Mouse (Mus musculus): ENCODE measurements around the gene Cdsn.
A peak's percentile ranks its signal among the peaks of the same experiment; 100 is the strongest.
"Not testable (repeated sequence)": the region's sequence is repeated elsewhere in the genome, so short reads cannot be mapped to it uniquely, and the experiment has no call there.

Cdsn gene

DNA sequence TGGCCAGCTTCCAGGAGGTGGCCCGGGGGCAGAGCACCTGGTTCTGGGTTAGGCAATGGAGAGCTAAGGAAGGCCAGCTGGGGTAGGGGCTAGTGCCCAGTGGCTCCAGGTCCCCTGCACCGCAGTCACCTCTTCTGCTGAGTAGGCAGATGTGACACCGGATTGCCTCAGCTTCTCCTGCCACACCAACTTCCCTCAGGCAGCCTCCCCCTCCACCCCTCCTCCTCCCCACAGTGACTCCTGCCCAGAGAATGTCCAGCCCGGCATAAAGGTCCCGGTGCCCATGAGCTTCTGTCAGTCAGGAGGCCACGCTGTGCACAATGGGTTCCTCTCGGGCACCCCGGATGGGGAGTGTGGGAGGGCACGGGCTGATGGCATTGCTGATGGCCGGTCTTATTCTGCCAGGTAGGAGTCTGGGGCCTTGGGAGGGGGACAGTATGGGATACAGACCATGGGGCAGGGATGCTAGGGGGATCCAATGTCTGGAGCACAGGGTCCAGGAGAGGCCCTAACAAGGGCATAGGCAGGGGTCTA, at the start of gene Cdsn:
TSS of gene Cdsn (plus strand) at position 248 of the 534 bp plus-strand sequence.
- DNase-seq, result no peak

DNA sequence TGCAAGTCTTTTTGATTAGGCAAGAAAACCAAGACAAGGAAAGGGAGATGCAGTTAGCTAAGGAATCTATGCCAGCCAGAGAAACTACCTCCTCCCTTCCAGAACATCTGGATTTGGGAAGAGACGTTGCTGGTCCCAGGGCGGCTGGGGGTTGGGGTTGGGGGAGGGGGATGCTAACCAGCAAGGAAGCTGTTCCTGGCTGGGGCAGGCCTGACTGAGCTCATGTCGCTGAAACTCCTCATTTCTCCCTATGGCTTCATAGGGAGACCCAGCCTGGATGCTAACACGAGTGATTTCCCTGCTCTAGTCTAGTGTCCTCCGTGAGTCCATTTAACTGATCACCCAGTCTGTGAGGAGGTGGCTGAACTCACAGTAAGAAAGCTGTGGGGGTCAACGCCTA, 49.7 kb upstream of the Cdsn start:
- no peak for DNase-seq

DNA sequence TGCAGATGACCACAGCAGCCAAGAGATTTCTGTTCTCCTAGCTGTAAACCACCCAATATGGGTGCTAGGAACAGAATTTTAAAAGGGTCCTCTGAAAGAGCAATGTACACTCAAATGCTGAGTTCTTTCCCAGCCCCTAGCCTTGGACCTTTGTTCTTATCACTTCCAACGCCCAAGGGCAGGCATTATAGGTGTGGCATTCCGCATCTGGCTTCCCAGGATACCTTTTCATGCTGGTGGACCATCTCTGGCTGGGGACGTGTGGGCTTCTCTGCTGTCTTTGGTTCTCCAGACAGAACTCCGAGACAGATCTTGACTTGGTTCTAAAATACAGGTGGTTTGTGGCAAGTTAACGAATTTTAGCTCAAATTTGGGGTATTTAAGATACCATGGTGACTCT, 49.2 kb upstream of the Cdsn start:
- DNase-seq, result no peak

DNA sequence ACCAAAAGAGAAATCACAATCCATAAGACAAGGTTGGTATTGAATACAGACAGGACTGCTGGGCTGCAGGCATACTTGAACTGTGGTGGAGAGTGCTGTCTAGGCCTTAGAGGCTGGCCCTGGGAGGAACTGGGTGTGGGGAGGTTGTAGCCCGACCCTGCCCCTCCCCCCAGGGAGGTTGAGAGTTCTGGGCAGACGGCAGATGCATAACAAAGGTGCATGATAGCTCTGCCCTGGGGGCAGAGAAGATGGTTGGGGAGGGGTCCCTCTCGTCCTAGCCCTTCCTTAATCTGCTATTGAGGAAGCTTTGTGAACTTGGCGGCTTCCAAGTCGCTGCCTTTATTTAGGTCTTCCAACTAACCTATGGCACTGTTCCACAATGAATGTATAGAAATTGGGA, 48.1 kb upstream of the Cdsn start:
- DNase-seq, result no peak

DNA sequence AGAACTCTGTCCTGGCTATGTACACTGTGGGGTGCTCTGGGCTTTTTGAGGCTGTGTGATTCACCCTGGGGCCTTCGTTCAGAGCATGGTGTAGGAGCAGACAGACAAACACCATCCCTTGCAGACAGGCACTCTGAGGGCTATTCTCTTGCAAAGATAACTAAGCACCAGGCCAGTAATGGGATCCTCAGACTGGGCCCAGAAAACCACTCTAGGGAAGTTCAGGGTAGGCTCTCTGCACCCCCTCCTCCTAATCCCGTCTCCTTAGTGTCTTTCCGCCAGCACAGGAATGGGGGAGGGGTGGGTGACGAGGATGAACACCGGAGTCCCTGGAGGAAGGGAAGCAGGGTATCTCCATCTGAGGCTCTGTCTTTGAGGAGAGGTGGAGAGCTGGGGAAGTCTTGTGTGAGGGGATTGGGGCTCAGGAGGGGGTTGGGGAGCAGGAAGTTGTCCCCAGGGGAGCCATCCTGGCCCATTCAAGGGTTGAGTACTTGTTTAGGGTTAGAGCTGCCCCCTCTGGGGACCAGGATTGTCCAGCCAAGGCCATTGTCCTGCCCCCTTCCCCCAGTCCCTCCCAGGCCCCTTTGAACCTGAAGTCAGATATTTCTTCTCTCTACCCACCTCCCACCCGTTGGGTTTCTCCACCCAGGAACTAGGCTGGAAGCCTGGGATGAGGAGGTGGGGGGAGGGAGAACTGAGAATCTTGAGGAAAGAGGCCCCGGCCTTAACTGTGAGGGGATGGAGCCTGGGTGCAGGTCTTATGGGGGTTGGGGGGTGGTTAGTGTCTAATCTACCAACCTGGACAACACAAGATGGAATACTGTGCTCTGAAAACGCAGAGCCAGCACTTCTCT, 47.1 kb upstream of the Cdsn start:
- no peak for DNase-seq

DNA sequence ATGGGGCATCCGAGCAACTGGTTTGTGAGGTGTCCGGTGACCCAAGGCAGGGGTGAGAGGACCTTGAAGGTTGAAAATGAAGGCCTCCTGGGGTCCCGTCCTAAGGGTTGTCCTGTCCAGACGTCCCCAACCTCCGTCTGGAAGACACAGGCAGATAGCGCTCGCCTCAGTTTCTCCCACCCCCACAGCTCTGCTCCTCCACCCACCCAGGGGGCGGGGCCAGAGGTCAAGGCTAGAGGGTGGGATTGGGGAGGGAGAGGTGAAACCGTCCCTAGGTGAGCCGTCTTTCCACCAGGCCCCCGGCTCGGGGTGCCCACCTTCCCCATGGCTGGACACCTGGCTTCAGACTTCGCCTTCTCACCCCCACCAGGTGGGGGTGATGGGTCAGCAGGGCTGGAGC, 46.2 kb upstream of the Cdsn start, which contains the start of gene Pou5f1:
TSS of gene Pou5f1 (plus strand) at position 243 of the 400 bp plus-strand sequence.
- DNase-seq, result no peak

DNA sequence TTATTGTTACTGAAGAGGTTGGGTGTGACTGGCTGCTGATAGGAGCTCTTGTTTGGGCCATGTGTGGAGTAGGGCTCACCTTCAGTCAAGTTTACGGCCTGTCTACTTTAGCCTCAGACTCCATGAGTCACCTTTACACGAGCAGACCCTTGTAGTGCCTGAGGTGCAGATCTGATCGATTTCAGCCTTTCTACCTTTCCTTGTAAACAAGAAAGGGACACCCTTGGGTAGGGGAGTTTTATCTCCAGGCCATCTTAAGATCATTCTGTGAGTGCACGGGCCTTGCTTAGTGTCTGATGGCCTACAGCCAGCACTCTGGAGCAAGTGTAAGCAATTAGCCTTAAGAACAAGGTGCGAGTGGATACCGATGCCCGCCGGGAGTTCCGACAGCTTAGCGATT, 45.0 kb upstream of the Cdsn start:
- DNase-seq, result no peak

DNA sequence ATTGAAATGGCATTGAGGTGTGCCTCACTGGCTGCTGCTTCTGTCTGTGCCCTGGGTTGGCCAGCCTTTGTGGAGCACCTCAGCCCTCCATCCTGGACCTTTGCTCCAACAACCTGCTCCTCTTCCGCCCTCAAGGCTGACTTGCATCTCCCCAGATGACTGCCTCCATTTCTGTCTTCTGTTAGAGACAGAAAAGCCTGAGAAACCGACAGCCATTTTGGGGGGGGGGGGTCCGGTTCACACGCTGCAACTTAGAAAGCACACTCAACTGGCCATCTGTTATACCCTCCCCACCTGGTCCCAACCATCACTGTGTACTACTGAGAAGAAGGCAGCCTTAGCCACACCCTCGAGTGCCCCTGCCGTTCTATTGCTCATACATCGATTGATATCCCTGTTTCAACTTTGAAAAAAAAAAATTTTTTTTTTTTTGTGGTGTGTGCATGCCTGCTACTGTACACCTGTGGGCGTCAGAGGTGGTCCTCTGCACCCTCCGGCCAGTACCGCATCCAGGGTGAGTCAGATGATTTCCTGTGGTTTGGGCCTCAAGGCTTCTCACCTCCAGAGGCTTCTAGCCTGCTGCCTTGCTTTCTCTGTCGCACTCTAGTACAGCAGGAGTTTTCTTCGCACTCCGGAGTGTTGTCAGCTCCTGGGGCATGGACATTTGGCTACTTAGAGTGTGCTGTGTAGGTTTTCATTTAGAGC, 44.2 kb upstream of the Cdsn start:
- DNase-seq, result no peak

DNA sequence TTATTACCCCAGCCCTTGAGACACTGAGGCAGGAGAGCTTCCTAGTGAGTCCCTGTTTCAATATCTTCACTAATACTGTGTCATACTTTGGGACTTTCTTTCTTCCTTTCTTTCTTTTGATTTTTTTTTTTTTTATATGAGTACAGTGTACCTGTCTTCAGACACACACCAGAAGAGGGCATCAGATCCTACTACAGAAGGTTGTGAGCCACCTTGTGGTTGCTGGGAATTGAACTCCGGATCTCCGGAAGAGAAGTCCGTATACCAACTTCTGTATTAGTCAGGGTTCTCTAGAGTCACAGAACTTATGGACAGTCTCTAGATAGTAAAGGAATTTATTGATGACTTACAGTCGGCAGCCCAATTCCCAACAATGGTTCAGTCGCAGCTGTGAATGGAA, 43.6 kb upstream of the Cdsn start:
- not testable (repeated sequence) for DNase-seq

DNA sequence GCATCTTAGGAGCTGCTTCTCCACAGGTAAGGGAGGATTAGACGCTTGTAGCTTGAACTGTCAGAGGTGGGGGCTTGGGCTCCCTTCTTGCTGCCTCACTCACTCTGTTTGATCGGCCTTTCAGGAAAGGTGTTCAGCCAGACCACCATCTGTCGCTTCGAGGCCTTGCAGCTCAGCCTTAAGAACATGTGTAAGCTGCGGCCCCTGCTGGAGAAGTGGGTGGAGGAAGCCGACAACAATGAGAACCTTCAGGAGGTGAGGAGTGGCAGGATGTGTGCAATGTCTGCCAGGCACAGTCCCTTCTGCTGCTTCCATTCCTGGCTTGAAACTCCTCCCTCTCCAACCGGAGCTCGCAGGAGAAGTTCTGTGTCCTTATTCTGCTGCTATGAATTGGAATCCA, 42.6 kb upstream of the Cdsn start:
- DNase-seq, result peak in 1 of 2 experiments; percentile 33

DNA sequence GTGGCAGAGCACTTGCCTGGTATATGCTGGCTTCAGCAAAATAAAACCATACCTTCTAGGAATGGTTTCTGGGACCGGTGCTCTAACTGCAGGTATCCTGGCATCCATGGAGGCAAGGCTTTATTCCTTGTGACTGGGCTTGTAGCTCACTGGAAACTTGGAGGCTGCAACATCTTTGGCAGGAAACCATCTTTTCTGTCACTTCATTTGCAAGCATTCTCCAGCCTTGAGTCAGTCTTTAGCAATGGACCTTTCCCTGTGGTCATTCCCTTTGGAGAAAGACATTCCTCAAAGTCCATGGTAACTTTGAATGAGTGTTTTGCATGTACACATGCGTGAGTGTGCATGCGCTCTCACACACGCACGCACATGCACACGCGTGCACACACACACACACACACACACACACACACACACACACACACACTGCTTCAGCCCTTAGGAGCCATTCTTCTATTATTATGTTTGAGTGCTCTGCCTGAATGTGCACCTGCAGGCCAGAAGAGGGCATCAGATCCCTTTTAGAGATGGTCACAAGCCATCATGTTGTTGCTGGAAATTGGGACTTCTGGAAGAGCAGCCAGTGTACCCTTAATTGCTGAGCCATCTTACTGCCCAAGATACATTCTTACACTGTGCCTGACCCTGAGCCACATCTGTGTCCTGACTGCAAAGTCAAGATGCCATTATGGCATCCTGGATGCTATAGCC, 38.9 kb upstream of the Cdsn start:
- peak; percentile 32 to 43 for DNase-seq

DNA sequence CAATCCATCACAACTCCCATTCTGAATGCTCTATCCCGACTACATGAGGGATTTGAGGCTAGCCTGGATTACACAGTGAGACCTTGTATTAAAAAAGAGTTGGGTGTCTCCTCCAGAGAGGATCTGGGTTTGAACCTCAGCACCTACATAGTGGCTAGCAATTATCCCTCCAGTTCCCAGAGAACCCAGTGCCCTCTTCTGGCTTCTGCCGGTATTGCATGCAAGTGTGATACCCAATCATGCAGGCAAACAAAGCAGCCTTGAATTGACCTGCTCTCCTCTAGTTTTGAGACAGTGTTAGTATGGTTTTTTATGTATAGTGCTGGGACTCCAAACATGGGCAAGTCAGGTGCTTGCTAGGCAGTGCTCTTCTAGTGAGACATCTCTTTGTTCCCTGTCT, 38.0 kb upstream of the Cdsn start:
- DNase-seq, result peak; percentile 80 to 89

DNA sequence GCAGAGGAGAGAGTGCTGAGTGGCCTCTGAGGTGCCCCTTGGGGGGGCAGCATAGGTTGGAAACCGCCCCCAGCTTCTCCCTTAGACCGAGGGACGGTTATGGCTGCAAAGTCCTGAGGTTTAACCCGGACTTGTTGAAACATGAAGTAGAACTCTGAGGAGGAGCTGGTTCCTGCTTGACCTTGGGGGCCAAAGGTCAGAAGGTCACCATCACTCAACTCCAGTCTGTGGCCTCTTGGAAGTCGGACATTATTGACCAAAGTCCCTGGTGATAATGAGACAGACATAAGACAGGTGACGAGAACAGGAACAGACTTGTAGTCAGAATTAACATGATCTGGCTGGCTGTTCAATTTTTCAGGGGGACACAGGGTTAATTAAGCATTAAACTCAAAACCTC, 37.2 kb upstream of the Cdsn start:
- no peak for DNase-seq

DNA sequence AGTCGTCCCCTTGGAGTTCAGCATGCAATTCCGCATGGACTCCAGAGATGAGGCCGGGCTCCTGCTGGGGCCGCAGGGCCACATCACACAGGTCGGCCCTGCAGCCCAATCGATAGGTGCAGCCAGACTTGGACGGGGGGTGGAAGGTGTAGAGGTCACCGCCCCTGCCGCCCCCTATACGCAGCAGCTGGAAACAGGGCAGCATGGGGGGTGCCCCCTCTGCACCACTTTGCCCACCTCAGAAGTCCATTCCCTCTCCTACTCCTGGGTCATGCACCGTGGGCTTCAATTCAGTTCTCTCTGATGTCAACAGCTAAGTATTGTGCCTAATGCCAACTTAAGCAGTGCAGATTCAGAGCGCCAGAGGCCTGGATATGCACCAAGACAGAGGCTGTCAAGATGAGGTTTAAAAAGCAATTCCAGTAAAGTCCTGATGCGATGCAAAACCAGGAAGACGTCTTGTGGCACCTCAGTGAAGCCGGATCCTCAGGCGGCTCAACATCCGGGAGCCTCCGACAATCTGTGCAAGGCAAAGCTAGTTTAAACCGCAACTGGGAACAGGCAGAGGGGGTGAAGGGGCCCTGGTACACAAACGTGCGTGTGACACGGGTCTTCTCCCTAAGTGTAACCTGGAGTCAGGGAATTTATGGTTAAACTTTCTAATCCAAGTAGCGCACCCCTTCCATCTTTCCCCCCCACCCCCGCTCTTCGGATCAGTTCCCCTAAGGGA, 35.9 kb upstream of the Cdsn start:
- DNase-seq, result peak; percentile 29 to 37

DNA sequence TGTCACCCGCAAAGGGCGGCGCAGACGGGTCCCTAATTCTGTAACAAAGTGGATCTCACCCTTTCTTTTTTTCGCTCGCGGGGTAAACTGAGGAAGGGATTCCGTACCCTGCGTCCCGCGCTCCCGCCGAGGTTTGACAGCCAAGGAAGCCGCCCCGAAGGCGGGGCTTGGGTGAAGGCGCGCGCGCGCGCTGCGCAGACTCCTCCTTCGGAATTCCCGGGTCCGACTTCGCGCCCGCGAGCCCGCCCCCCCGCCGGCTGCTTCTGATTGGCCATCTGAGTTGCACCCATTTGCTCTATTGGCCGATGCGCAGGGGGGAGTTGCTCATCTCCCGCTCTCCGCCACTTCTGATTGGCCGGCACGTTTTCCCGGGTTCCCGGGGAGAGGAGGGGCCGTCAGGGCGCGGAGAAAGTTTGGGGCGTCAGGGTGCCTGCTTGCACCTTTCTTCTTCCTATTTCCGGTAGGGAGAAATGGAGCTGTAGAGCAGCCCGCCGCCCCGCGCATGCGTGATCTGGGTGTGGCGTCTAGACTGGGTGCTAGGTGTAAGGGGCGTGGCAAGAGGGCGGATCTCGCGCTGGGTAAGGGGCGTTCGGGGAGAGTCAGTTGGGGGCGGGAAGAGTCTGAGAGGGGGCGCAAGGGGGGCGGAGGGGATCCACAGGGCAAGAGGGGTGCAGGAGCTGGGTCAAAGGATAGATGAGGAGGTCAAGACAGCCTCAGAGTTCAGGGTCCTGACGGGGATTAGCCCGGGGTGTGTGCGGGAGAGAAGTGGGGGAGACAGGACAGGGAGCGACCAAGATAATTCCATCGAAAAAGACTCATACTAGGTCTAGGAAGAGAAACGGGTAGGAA, 35.1 kb upstream of the Cdsn start, which contains the start of the genes Tcf19 and Cchcr1:
TSS of gene Tcf19 (minus strand) at position 173 of the 849 bp plus-strand sequence.
TSS of gene Cchcr1 (plus strand) at position 449 of the 849 bp plus-strand sequence.
- DNase-seq, result peak; percentile 98

DNA sequence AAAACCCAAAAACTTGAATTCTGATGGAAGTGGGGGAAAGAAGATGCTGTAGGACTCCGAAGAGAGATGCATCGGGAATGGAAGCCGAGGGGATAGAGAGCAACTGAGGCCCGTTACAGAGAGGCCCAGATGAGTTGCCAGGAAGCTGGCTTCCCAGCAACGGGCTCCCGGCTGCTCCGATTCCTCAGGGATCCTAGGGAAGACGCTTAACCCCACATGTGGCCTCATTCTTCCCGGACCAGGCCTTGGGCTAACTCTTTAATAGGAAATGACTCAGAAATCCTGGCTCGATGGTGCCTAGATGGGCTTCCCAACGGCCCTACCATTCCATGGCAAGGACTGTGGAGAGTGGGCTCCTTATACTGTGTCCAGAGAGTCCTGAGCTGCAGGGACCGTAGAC, 34.4 kb upstream of the Cdsn start:
- DNase-seq, result no peak

DNA sequence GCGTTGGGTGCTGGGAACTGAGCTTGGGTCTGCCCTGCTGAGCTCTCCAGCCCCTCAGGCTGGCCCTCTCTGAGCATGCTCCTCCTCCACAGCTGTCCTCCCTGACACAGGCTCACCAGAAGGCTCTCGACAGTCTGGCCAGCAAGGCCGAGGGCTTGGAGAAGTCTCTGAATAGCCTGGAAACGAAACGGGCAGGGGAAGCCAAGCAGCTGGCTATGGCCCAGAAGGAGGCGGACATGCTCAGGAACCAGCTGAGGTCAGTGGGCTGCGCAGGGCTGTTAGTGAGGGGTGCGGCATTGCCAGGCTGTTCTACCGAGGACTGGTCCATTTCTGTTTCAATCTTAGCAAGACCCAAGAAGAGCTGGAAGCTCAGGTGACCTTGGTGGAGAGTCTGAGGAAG, 27.6 kb upstream of the Cdsn start:
- DNase-seq, result peak; percentile 25 to 59

DNA sequence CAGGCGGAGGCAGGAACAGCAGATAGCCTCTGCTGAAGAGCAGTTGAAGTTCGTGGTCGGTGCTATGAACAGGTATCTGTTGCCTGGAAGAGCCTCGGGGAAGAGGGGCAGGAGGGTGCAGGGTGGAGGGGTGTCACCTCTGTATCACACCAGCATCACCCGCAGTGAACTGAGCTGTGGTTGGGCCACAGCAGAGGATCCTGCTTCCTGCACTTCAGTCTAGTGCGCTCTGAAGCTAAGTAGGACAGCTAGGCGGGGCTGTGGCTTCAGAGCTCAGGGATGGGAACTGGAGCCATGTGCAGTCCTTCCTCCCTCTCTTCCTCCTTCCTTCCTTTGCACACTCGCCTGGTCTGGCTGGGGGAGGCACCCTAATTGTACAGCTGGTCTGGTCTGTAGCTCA, 25.3 kb upstream of the Cdsn start:
- no peak for DNase-seq

DNA sequence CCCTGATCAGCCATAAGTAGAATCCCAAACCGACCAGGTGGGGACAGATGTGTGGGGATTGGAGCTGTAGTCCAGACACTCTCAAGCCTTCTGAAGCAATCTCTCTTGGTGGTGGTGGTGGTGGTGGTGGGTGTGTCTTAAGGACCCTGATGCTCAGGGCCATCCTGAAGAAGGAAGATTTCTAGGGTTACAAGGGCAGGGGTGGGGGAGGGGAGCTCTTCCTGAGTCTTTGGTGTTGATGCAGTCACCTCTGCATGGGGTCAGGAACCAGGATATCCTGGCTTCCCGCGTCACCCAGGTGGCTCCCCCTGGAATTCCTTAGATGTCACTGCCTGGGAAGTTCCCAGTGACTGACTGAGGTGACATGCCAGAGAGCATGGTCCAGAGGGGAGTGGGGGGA, 19.6 kb upstream of the Cdsn start:
- DNase-seq, result no peak

DNA sequence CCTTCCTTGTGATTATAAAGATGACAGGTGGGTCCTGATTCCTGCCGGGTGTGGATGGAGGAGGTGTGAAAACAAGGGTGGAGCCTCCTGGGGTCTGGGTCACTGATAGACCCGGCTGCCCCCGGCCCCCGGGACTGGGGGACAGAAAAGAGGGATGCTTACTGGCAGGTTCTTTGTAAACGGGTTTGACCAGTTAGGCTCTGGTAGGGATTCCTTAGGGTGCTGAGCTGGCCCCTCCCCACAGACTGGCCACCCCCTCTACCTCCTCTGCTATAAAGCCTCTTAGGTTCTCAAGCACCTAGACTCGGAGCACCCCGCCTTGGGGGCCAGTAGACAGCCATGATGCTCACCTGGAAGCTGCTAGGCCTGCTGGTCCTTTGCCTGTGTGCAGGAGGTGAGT, 19.0 kb upstream of the Cdsn start, which contains the start of gene Psors1c2:
TSS of gene Psors1c2 (plus strand) at position 301 of the 400 bp plus-strand sequence.
- no peak for DNase-seq

DNA sequence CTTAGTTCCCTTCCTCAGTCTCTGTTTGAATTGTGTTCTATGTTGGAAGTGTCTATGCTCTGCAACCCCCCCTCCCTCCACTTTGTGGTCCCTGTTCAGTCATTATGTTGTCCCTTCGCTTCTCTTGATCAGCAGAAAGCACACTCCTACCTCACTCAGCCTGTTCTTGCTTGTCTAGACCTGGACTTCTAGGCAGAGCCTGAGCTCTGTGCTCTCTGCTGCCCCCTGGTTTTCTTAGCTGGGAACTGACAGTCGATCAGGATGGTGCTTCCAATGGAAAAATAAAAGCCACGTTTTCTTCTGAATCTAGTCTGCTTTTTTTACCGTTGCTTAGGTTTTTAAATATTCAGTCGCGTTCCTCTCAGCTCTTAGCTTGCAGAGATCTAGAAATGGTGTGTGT, 17.6 kb upstream of the Cdsn start:
- peak; percentile 88 to 92 for DNase-seq
